Mouse (Mus musculus) megakaryocyte, embryonic 14.5 days (primary cell): Measurements from ENCODE around the gene Kifc1.

Source experiments
- FLI1 ChIP-seq: IDR thresholded peaks from 2 replicates; pipeline ENCODE4 v1.6.1; 2012; ENCODE audit warnings: low read length, inconsistent platforms, mixed read lengths
- GATA1 ChIP-seq: IDR thresholded peaks from 3 replicates; pipeline ENCODE4 v1.6.1; 2012; ENCODE audit warnings: mixed read lengths, low read length, inconsistent platforms, borderline replicate concordance

- TF ChIP-seq GATA1 (no peak), FLI1 (no peak)
Measured at GRCm38 (mm10) chr17:33828892-33829291, 61.6 kb downstream of the Kifc1 start.
